Mouse (Mus musculus) heart, postnatal 0 days (tissue): Measurements from ENCODE around the gene Fmo2.

Experiments used
- CTCF ChIP-seq: IDR thresholded peaks from 2 replicates; pipeline ENCODE4 v1.5.1; 2016; ENCODE audit warnings: antibody characterized with exemption, control low read depth, low read depth
- EP300 ChIP-seq: IDR thresholded peaks from 2 replicates; pipeline ENCODE4 v1.6.1; 2016; ENCODE audit warnings: antibody characterized with exemption, low read depth

- no peak for TF ChIP-seq CTCF
- no peak for TF ChIP-seq EP300
Observed at GRCm38 (mm10) chr1:162929146-162929545, 30.6 kb upstream of the Fmo2 start.
